Mouse (Mus musculus): ENCODE results near the gene Sept9.

DNA sequence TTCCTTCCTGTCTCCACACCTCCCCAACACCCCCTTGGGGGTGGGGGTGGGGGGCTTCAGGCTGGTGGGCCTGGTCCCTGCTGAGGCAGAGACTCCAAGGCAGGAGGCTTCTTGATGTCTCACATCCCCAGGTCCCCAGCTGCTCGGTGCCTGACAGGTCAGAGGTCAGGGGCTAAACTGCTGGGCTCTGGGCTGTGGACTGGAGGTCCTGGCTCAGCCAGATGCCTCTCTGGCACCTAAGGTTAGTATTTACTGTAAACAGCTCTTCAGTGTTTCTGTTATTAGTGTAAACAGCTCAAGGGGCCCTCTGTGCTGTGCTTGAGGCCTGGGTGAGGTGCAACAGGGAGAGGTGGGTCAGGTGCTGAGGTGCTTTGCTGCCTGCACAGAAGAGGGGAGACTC is 78.7 kb downstream of the Sept9 start:
- TF ChIP-seq CTCF (IDR thresholded peaks at IDR 0.05; ENCODE audit: low read depth) (no peak), EP300 (IDR thresholded peaks at IDR 0.05; ENCODE audit: low read depth) (no peak)
